Mouse (Mus musculus): Measurements from ENCODE around the gene Polr2m. TPM values are rescaled to one million over a fixed set of nuclear protein-coding genes. Genes with fewer than 3 reads are reported as not detected.

The Polr2m gene
- polyA plus RNA-seq, 1 experiment from 2014 or later, result 449 TPM

DNA sequence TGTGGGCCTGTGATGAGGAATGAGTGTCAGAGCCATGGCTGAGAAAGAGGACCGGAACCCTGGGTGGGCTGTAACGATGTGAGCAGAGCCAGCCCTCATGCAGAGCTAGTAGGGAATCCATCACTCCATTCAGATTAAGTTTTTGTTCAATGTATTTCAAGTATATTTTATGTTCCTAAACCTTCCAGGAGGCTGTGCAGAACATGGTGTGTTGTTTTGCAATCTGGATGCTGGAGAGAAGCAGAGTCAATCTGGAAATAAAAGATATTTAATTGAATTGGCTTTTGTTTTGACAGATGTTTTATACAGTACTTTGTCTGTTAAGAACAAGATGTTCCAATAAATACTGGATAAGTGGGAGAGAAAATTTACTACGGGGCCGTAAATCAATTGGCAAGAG is 29.0 kb downstream of the Polr2m start:
- H3K4me3 ChIP-seq, result no peak overlapping the region
- no peak for DNase-seq (ENCODE audit: low spot score)
- no peak overlapping the region for H3K27ac ChIP-seq
- no peaks in the 10 kb centered on the region for H3K27me3 ChIP-seq (ENCODE audit: insufficient read depth, poor library complexity, severe bottlenecking)
- H3K9me3 ChIP-seq, result no peaks in the 10 kb centered on the region
- peaks cover 18% of the 10 kb centered on the region for H3K4me1 ChIP-seq
- 90% methylated on average over 4 of the region's 4 CpGs for WGBS
- H3K36me3 ChIP-seq, result no peaks in the 10 kb centered on the region

DNA sequence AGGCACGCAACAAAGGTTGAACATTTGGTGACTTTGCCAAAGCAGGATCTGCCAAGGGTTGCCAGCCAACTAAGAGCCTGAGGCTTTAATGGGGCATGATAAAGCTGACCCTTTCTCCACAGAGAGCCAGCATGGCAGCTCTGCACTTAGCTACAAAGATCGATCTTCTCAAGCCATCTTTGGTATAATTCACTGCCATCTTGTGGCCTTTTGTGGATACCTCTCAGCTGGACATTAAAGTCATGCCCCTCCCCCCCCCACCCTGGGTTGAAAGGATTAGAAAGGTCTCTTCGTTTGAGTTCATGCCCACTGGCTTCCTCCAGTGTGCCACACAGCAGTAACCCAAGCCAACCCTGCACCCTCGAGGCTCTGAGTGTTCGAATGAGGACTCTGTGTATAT is 31.8 kb downstream of the Polr2m start:
- WGBS, result 60% methylated on average over 5 of the region's 5 CpGs
- no peak overlapping the region for H3K4me3 ChIP-seq
- DNase-seq (ENCODE audit: low spot score), result no peak
- no peaks in the 10 kb centered on the region for H3K9me3 ChIP-seq
- no peaks in the 10 kb centered on the region for H3K36me3 ChIP-seq
- peaks cover 27% of the 10 kb centered on the region for H3K4me1 ChIP-seq
- no peaks in the 10 kb centered on the region for H3K27me3 ChIP-seq (ENCODE audit: insufficient read depth, poor library complexity, severe bottlenecking)
- 0 out of 2 replicates have a peak overlapping the region, but pooled peaks have one; percentile 49 for H3K27ac ChIP-seq

DNA sequence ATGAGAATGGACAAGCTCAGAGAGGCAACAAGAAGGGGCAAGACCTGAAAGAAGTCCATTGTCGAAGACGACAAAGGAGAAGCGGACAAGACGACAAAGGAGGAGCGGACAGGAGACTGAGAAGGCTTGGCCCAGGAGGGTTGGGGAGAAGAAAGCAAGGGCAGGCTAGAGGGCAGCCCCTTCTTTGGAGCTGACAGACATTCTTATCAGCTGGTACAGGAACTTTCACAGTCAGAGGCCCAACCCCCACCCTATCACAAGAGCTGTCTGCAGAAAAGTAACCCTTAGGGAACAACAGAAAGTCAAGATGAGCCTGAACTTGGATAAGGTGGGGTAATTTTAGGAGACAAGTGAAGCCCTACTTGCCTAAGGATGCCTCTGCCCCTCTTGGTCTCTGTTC is 32.4 kb downstream of the Polr2m start:
- DNase-seq (ENCODE audit: low spot score), result no peak
- Histone ChIP-seq H3K4me3 (no peak overlapping the region), H3K9me3 (no peaks in the 10 kb centered on the region), H3K27me3 (ENCODE audit: insufficient read depth, poor library complexity, severe bottlenecking) (no peaks in the 10 kb centered on the region), H3K4me1 (peaks cover 27% of the 10 kb centered on the region), H3K27ac (peak overlapping the region; percentile 72; the same call in 1 of the 2 replicates), H3K36me3 (no peaks in the 10 kb centered on the region)
- 29% methylated on average over 5 of the region's 5 CpGs for whole genome bisulfite sequencing

DNA sequence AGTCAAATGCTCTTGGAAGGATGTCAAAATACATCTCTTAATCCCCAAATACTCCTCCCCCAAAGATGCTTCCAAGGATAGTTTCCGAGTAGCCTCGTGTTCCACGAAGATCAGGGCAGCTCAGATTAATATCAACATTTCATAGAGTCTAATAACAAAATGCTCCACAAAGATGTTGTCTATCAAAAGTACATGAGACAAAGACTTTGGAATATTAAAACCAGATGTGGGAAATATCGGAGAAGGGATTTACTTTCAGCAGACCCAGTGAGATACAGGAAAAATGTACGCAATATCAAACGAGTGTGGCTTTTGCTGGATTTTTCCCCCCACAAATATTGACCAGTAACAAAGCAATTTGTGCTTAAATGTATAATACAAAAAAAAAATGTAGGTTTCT is 35.1 kb downstream of the Polr2m start:
- Histone ChIP-seq H3K27me3 (ENCODE audit: insufficient read depth, poor library complexity, severe bottlenecking) (no peaks in the 10 kb centered on the region), H3K9me3 (no peaks in the 10 kb centered on the region), H3K4me1 (peaks cover 27% of the 10 kb centered on the region), H3K36me3 (no peaks in the 10 kb centered on the region), H3K4me3 (no peak overlapping the region), H3K27ac (no peak overlapping the region)
- WGBS, result 87% methylated on average over 6 of the region's 6 CpGs
- DNase-seq (ENCODE audit: low spot score), result no peak

DNA sequence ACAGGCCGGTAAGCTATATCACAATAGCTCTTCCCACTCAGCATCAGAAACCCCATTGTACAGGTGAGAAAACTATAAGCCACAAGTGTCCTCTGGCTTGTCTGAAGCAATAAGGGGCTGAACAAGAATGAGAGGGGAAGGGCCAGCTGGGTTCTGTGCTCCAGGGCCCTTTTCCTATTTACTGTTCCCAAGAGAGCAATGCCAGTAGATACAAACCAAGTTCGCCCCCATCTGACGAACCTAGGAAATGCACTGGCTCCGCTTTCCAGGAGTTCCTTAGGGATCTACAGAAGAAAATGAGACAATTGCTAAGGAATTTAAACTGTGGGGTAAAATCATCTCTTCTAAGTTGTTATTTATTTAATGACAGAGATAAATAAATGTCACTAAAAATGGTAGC is 38.2 kb downstream of the Polr2m start:
- DNase-seq (ENCODE audit: low spot score), result no peak
- no peak overlapping the region for H3K4me3 ChIP-seq
- H3K27me3 ChIP-seq (ENCODE audit: insufficient read depth, poor library complexity, severe bottlenecking), result no peaks in the 10 kb centered on the region
- 32% methylated on average over 4 of the region's 4 CpGs for WGBS
- H3K36me3 ChIP-seq, result no peaks in the 10 kb centered on the region
- H3K4me1 ChIP-seq, result peaks cover 9% of the 10 kb centered on the region
- H3K27ac ChIP-seq, result no peak overlapping the region
- no peaks in the 10 kb centered on the region for H3K9me3 ChIP-seq

DNA sequence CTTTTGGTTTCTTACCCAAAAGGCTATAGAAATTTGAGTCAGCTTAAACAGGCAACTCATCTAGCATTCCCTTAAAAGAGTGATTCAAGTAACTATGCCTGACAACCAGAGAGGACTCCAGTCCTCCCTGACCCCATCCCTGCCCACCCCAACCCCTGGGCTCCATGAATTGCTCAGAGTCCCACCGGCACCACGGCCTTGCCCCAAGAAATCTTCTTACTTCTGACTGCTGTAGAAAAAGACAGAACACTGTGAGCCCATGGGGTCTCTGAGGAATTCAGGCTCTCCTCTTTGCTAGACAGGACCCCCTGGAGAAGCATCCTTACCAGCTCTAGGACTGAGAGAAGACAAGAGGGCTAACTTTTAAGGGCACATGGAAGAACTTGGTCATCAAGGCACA is 40.4 kb downstream of the Polr2m start:
- peak; percentile 54 for DNase-seq (ENCODE audit: low spot score)
- WGBS, result 80% methylated on average over 2 of the region's 2 CpGs
- Histone ChIP-seq H3K36me3 (no peaks in the 10 kb centered on the region), H3K9me3 (no peaks in the 10 kb centered on the region), H3K4me3 (no peak overlapping the region), H3K27ac (no peak overlapping the region), H3K27me3 (ENCODE audit: insufficient read depth, poor library complexity, severe bottlenecking) (no peaks in the 10 kb centered on the region), H3K4me1 (no peaks in the 10 kb centered on the region)

DNA sequence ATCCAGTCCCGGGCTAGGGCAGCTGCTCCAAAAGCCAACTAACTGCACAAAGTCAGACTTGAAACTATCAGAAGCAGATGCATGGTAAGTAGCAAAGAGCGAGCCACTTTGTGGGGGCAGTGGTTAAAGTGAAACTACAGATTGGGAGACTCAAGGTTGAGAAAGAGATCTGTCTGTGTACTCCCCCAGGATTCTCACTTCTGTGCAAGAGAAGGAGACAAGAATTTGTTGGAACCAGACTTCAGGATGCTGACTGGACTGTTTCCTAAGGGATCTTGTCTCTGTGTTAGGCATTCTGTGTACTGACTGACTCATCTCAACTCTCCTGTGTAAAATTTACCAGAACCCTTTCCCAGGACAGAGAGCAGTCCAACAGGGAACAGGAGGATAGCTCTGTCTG is 47.6 kb downstream of the Polr2m start:
- H3K4me1 ChIP-seq, result 0 out of 2 replicates have a peak, but pooled peaks cover 6% of the 10 kb centered on the region
- no peaks in the 10 kb centered on the region for H3K36me3 ChIP-seq
- H3K4me3 ChIP-seq, result no peak overlapping the region
- no peak overlapping the region for H3K27ac ChIP-seq
- DNase-seq (ENCODE audit: low spot score), result no peak
- no peaks in the 10 kb centered on the region for H3K27me3 ChIP-seq (ENCODE audit: insufficient read depth, poor library complexity, severe bottlenecking)
- H3K9me3 ChIP-seq, result no peaks in the 10 kb centered on the region
- WGBS, result 79% methylated on average over 2 of the region's 2 CpGs

Other genes with a start within 250 kb of the Polr2m start
- 23.4 and 38.5 TPM in 2 replicates for gene Myzap, start 106.4 kb upstream of the Polr2m start, polyA plus RNA-seq (2016; fragmentation: Nextera tagmentation; extraction: Ambion mirVana)